Mouse (Mus musculus) leukemia stem cell, adult 10-12 weeks (primary cell): ENCODE measurements around the gene Pnpla5. TPM values are rescaled to one million over a fixed set of nuclear protein-coding genes. Genes with fewer than 3 reads are reported as not detected.

Source experiments
- polyA plus RNA-seq: library from polyadenylated mRNA; stranded (reverse); fragments of >175 nt; gene quantifications from 2 replicates; pipeline ENCODE4 v1.2.3, GENCODE M21; 2012; ENCODE audit warnings: low replicate concordance

Gene Pnpla5
- polyA plus RNA-seq: not detected in 2 replicates

DNA sequence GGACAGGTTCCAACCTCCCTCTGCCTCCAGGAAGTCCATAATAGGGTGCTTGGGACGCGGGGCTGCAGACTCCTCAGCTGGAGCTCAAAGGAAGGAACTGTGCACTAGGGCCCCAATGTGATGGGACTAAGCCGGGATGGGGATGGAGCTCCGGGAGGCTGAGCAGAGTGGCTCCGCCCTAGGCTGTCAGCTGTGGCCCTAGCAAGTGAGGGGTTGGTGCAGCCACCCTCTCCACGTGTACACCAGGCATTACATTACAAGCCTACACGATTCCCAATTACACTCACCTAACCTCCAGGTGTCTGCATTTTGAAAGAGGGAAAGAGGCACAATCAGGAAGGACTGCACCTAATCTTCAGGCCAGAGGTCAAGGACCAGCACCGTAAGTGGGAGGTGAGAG lies at the start of gene Pnpla5:
Gene Pnpla5, minus strand, starts transcription at position 101 of the 400 bp plus-strand sequence.

GRCm38 (mm10) chr15:84167600-84167999 lies 44.6 kb upstream of the Pnpla5 start, which contains the start of gene Pnpla3:
Gene Pnpla3 (plus strand): TSS chr15:84167837.

GRCm38 (mm10) chr15:84105105-84105923 lies 17.7 kb downstream of the Pnpla5 start, which contains the start of gene Sult4a1:
Gene Sult4a1 (minus strand): TSS chr15:84105754.

GRCm38 (mm10) chr15:84065140-84065539 lies 57.8 kb downstream of the Pnpla5 start, which contains the start of gene Efcab6:
Gene Efcab6 (minus strand): TSS chr15:84065379.

Other genes starting within 250 kb of the Pnpla5 start
- not detected in 2 replicates for gene Efcab6, start 57.8 kb downstream of the Pnpla5 start, polyA plus RNA-seq
- not detected in 2 replicates for gene Sult4a1, start 17.4 kb downstream of the Pnpla5 start, polyA plus RNA-seq
- not detected in 2 replicates for gene Pnpla3, start 44.7 kb upstream of the Pnpla5 start, polyA plus RNA-seq
- gene Samm50, start 69.1 kb upstream of the Pnpla5 start, polyA plus RNA-seq: 32.9 and 34.3 TPM in 2 replicates
- gene Parvb, start 108.9 kb upstream of the Pnpla5 start, polyA plus RNA-seq: 25.9 and 71.1 TPM in 2 replicates
- gene Parvg, start 200.9 kb upstream of the Pnpla5 start, polyA plus RNA-seq: 6.7 and 19.3 TPM in 2 replicates